Mouse (Mus musculus) adrenal gland, postnatal 4 days (tissue): ENCODE results near the gene Mup3. TPM values are rescaled to one million over a fixed set of nuclear protein-coding genes. Genes with fewer than 3 reads are reported as not detected.
"Not testable (repeated sequence)": the region's sequence is repeated elsewhere in the genome, so short reads cannot be mapped to it uniquely, and the experiment has no call there.

ENCODE experiments used
- DNase-seq, 2 experiments: peaks; one replicate each; pipeline ENCODE4 v3.0.0; 2021 to 2022; ENCODE audit warnings: low spot score in 2 of 2, mixed read lengths in 2 of 2
- long read RNA-seq, 2 experiments: library from polyadenylated mRNA; stranded (forward); transcript quantifications; one replicate each; pipeline ENCODE4 v2.0.0; 2021
- total RNA-seq, 2 experiments: library from RNA; stranded (reverse); gene quantifications; 2 replicates each; pipeline ENCODE4 v1.2.3; 2021

Gene Mup3
- not detected for total RNA-seq
- long read RNA-seq, experiment 1 = 0 reads
- long read RNA-seq, experiment 2 = 0 reads

DNA sequence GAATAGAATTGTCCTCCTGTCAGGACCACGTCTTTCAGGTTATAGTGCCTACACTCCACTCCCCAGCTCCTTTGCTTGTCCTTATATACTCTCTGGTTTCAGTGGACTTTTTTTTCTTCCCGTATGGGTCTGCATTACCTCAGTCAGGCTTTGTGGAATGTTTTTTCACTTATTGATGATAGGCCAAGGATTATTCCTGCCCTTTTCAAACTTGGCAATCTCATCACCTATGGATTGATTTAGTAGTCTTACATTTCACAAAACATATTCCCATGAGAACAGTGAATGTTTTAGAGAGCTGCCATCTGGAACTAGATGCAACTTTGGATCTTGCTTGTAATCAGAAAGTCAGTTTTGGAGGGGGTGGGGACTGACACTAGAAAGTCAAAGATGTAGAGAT is at the start of gene Mup3:
Mup3 (minus strand) TSS at position 102 of the 400 bp plus-strand sequence.
- DNase-seq = no peak

- no peak for DNase-seq
Observed at GRCm38 (mm10) chr4:62133706-62134105, 46.6 kb upstream of the Mup3 start.

DNA sequence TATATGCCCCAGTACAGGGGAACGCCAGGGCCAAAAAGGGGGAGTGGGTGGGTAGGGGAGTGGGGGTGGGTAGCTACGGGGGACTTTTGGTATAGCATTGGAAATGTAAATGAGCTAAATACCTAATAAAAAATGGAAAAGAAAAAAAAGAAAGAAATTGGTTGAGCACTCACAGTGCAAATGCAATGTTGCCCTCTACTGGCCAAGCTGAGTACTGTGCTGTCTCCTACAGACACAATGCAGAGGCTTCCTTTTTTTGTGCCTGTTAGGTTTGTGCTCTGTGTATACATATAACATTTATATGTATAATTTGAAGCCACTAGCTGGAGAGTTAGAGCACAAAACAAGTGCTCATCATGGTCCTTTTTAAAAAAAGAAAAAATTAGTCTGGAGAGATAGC is 16.2 kb upstream of the Mup3 start:
- DNase-seq = not testable (repeated sequence)

GRCm38 (mm10) chr4:62087953-62088352 is 811 bp upstream of the Mup3 start:
- DNase-seq = no peak

GRCm38 (mm10) chr4:62082755-62083154 is 4.4 kb downstream of the Mup3 start:
- no peak for DNase-seq

DNA sequence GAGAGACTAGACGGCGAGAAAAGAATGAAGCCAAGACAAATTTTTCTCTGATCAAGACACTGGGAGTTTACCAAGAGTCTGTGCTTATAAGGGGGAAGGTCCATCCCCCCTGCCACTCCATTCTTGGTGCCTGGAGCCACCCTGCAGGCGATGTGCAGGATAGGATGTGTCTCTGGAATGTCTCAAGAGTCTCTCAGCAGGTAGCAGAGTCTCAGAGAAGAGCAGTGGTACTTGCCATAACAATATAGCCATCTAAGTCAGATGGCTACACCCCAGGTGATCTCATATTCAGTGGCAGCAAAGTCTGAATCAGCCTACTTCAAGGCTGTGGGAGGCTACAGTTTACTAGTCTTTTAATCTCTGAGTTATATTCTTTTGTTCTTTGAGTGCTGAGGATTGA is 12.0 kb downstream of the Mup3 start:
- DNase-seq = no peak

GRCm38 (mm10) chr4:62054780-62055179 is 32.4 kb downstream of the Mup3 start:
- not testable (repeated sequence) for DNase-seq

DNA sequence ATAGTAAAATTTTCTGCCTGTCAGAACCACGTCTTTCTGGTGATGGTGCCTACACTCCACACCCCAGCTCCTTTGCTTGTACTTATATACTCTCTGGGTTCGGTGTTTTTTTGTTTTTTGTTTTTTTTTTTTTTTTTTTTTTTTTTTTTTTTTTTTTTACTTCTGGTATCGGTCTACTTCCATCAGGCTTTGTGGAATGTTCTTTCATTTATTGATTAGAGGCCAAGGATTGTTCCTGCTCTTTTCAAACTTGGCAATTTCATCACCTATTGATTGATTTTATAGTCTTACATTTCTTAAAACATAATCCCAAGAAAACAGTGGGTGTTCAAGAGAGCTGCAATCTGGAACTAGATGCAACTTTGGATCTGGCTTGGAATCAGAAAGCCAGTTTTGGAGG is 33.1 kb downstream of the Mup3 start, which contains the start of gene Mup20:
Mup20 (minus strand) TSS at position 101 of the 400 bp plus-strand sequence.
- not testable (repeated sequence) for DNase-seq

Other genes with a start within 250 kb of the Mup3 start
- gene Mup20, start 33.2 kb downstream of the Mup3 start, total RNA-seq = not detected
- not detected for gene Mup21, start 63.5 kb upstream of the Mup3 start, total RNA-seq
- 10 to 100 TPM; 11.3 to 12.3 TPM for gene Zfp37, start 143.7 kb upstream of the Mup3 start, total RNA-seq
- gene Slc31a2, start 175.2 kb upstream of the Mup3 start, total RNA-seq = 10 to 100 TPM; 26.3 to 27.6 TPM